Mouse (Mus musculus) midbrain, embryonic 16.5 days (tissue): ENCODE data around the gene Gcn1l1. TPM values are rescaled to one million over a fixed set of nuclear protein-coding genes. Genes with fewer than 3 reads are reported as not detected.

Experiments used
- ATAC-seq: fragments of 200-750 bp; cut with Nextera tagmentation; 2 replicates; pipeline ENCODE4 v1.8.0; 2017; ENCODE audit warnings: moderate TSS enrichment
- H3K27ac ChIP-seq: fragments of 300-500 bp; sonication (generic); 2 replicates; pipeline ENCODE4 v1.5.1; 2014; ENCODE audit warnings: mild to moderate bottlenecking, low read length, mixed read lengths
- H3K27me3 ChIP-seq: fragments of 300-500 bp; sonication (generic); 2 replicates; pipeline ENCODE4 v1.6.1; 2014; ENCODE audit warnings: low read depth, low read length, mixed read lengths; ENCODE audit not compliant: control insufficient read depth, insufficient read depth
- H3K36me3 ChIP-seq: fragments of 300-500 bp; sonication (generic); 2 replicates; pipeline ENCODE4 v1.6.1; 2014; ENCODE audit warnings: mild to moderate bottlenecking, low read length, moderate library complexity, mixed read lengths; ENCODE audit not compliant: control insufficient read depth, insufficient read depth
- H3K4me1 ChIP-seq: fragments of 300-500 bp; sonication (generic); 2 replicates; pipeline ENCODE4 v1.6.1; 2014; ENCODE audit warnings: mild to moderate bottlenecking, low read length, mixed read lengths; ENCODE audit not compliant: control insufficient read depth, insufficient read depth
- H3K4me2 ChIP-seq: fragments of 300-500 bp; sonication (generic); 2 replicates; pipeline ENCODE4 v1.6.1; 2014; ENCODE audit warnings: mild to moderate bottlenecking, low read length, mixed read lengths
- H3K4me3 ChIP-seq: fragments of 300-500 bp; sonication (generic); 2 replicates; pipeline ENCODE4 v1.5.1; 2014; ENCODE audit warnings: low read depth, mild to moderate bottlenecking, low read length, moderate library complexity, mixed read lengths
- H3K9ac ChIP-seq: fragments of 300-500 bp; sonication (generic); 2 replicates; pipeline ENCODE4 v1.6.1; 2014; ENCODE audit warnings: low read depth, low read length, mixed read lengths
- H3K9me3 ChIP-seq: fragments of 300-500 bp; sonication (generic); replicated peaks from 2 replicates; pipeline ENCODE4 v1.6.1; 2014; ENCODE audit warnings: mild to moderate bottlenecking, low read length, mixed read lengths; ENCODE audit not compliant: control insufficient read depth, poor library complexity, severe bottlenecking
- WGBS: fragments of 180-500 bp; shearing (Covaris S2); extraction: QIAGEN DNeasy Blood & Tissue Kit; methylation state at CpG from one replicate; pipeline ENCODE4 v1.1.7; 2014; 5-methylcytosine and 5-hydroxymethylcytosine counted together
- polyA plus RNA-seq: library from polyadenylated mRNA; unstranded; fragments of >200 nt; fragmentation: Nextera tagmentation; extraction: Ambion mirVana; gene quantifications from 2 replicates; pipeline ENCODE4 v1.2.1, GENCODE M21; 2015

Gcn1l1 gene
- polyA plus RNA-seq, 1 experiment from 2014 or later: 45.1 TPM

DNA sequence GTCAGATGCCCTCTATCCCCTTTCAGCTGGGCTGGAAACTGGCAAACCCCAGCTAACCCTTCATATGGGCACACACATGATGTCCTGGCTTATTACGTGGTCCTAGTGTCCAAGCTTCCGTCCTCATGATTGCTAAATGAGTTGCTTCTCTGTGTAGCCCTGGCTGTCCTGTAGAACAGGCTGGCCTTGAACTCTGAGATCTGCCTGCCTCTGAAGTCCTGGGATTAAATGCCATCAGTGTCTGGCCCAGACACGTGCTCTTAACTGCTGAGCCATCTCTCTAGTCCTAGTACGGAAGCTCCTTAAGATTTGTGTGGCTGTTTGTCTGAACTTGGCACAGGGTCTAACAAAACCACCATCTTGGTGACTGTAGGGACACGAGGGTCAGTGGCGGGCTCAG lies 38.5 kb downstream of the Gcn1l1 start:
- Histone ChIP-seq H3K4me3 (no peak overlapping the region), H3K27me3 (no peaks in the 10 kb centered on the region), H3K9ac (no peak overlapping the region), H3K36me3 (peaks cover 55% of the 10 kb centered on the region), H3K27ac (no peak overlapping the region), H3K4me2 (no peak overlapping the region), H3K9me3 (no peaks in the 10 kb centered on the region), H3K4me1 (no peaks in the 10 kb centered on the region)
- WGBS: 95% methylated on average over 6 of the region's 6 CpGs
- no peak for ATAC-seq

DNA sequence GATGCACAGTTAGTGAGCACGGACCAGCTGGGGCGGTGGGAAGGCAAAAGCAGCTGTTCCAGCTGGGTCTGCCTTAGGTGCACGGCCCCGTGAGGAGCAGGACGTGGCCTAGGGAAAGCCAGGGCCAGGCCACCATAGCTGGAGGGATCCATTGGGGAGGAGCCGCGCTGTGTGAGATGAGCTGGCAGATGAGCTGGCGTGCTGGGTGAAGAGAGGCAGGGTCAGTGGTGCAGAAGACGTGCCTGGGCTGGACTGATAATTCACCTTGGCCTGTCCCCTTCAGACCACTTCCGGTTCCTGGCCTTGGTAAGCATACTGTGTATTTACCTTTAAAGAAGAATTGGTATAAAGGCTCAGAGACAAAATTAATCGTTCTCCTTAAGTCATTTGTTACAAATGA lies 46.5 kb downstream of the Gcn1l1 start:
- H3K36me3 ChIP-seq: peaks cover 82% of the 10 kb centered on the region
- no peaks in the 10 kb centered on the region for H3K9me3 ChIP-seq
- no peaks in the 10 kb centered on the region for H3K27me3 ChIP-seq
- H3K9ac ChIP-seq: no peak overlapping the region
- H3K27ac ChIP-seq: no peak overlapping the region
- ATAC-seq: no peak
- H3K4me3 ChIP-seq: no peak overlapping the region
- H3K4me2 ChIP-seq: no peak overlapping the region
- 95% methylated on average over 11 of the region's 11 CpGs for WGBS
- no peaks in the 10 kb centered on the region for H3K4me1 ChIP-seq

DNA sequence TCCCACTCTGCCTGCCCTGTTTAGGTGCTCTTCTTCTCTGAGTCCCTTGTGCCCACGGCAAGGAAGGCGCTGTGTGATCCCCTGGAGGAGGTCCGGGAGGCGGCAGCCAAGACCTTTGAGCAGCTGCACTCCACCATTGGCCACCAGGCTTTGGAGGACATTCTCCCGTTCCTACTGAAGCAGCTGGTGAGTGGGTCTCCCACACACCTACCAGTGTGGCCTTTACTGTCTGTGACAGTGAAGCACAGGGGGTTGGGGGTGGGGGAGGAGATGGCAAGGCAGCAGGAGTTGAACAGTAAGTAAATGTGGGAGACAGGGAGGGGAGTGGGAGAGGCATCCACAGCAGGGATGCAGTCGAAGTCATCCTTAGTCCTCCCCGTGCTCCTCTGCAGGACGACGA lies 48.3 kb downstream of the Gcn1l1 start:
- no peak for ATAC-seq
- Histone ChIP-seq H3K36me3 (peaks cover 84% of the 10 kb centered on the region), H3K9me3 (no peaks in the 10 kb centered on the region), H3K4me1 (no peaks in the 10 kb centered on the region), H3K4me2 (no peak overlapping the region), H3K27ac (no peak overlapping the region), H3K27me3 (no peaks in the 10 kb centered on the region), H3K9ac (no peak overlapping the region), H3K4me3 (no peak overlapping the region)
- WGBS: 96% methylated on average over 9 of the region's 9 CpGs

DNA sequence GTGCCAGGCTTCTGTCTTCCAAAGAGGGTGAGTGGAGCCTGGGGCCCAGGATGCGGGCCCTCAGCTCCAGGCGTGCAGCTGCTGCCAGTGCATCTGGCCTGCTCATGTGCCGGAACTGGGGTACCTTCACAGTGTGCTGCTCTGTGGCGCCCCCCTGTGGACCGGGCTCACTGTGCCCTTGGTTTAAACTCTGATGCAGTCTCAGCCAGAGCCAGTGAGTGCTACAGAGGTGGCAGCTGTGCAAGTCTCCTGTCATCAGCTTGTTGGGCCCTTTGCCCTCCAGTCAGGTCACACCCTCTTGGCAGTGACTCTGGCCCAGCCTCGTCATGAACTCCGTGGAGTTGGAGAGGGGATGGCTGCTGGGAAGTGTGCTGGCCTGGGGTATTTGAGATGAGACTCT lies 49.9 kb downstream of the Gcn1l1 start:
- H3K27ac ChIP-seq: no peak overlapping the region
- H3K4me1 ChIP-seq: no peaks in the 10 kb centered on the region
- H3K9ac ChIP-seq: no peak overlapping the region
- H3K27me3 ChIP-seq: no peaks in the 10 kb centered on the region
- 88% methylated on average over 7 of the region's 7 CpGs for WGBS
- H3K36me3 ChIP-seq: peaks cover 81% of the 10 kb centered on the region
- no peaks in the 10 kb centered on the region for H3K9me3 ChIP-seq
- no peak for ATAC-seq
- H3K4me3 ChIP-seq: no peak overlapping the region
- H3K4me2 ChIP-seq: no peak overlapping the region

DNA sequence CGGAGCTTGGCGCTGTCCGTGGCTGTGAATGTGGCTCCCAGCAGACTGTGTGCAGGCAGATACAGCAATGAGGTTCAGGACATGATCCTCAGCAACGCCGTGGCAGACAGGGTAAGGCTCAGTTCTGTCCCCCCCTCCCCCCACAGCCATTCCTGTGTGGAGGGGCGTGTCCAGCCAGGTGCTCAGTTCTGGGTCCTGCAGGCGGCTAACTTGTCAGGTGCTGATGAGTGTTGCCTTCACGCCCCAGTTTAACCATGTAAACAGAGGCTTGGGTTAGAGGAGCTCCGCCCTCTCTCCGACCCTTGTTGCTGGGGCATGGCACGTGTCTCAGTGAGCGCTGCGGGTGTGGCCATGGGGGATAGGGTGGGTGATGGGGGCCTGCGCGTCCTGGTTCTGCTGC lies 54.6 kb downstream of the Gcn1l1 start:
- peaks cover 46% of the 10 kb centered on the region for H3K36me3 ChIP-seq
- no peaks in the 10 kb centered on the region for H3K4me1 ChIP-seq

DNA sequence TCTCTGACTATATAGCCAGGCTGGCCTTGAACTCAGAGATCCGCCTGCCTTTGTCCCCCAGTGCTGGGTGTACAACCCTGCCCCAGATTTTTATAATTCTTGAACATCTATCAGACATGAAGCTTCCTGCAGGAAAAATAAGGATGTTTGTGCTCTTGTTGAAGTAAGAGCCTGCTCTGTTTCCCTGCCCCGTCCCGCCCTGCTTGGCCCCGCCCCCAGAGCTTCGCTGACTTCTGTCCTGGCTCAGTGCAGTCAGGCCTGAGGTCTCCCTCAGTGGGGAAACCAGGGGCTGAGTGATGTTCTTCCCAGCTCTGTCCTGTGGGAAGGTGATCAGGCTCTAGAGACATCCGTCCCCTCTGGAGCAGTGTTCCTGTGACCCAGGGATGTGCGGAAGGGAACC lies 57.6 kb downstream of the Gcn1l1 start:
- no peak for ATAC-seq
- Histone ChIP-seq H3K27ac (no peak overlapping the region), H3K4me2 (no peak overlapping the region), H3K27me3 (no peaks in the 10 kb centered on the region), H3K4me3 (no peak overlapping the region), H3K9ac (no peak overlapping the region), H3K4me1 (no peaks in the 10 kb centered on the region), H3K36me3 (peaks cover 16% of the 10 kb centered on the region; the same call in 1 of the 2 replicates), H3K9me3 (no peaks in the 10 kb centered on the region)
- 88% methylated on average over 7 of the region's 7 CpGs for WGBS

More for the DNA sequence above, 54.6 kb downstream of the Gcn1l1 start:
- Histone ChIP-seq H3K9me3 (no peaks in the 10 kb centered on the region), H3K27ac (no peak overlapping the region), H3K4me2 (no peak overlapping the region), H3K27me3 (no peaks in the 10 kb centered on the region), H3K4me3 (no peak overlapping the region), H3K9ac (no peak overlapping the region)
- ATAC-seq: no peak
- WGBS: 94% methylated on average over 14 of the region's 15 CpGs

DNA sequence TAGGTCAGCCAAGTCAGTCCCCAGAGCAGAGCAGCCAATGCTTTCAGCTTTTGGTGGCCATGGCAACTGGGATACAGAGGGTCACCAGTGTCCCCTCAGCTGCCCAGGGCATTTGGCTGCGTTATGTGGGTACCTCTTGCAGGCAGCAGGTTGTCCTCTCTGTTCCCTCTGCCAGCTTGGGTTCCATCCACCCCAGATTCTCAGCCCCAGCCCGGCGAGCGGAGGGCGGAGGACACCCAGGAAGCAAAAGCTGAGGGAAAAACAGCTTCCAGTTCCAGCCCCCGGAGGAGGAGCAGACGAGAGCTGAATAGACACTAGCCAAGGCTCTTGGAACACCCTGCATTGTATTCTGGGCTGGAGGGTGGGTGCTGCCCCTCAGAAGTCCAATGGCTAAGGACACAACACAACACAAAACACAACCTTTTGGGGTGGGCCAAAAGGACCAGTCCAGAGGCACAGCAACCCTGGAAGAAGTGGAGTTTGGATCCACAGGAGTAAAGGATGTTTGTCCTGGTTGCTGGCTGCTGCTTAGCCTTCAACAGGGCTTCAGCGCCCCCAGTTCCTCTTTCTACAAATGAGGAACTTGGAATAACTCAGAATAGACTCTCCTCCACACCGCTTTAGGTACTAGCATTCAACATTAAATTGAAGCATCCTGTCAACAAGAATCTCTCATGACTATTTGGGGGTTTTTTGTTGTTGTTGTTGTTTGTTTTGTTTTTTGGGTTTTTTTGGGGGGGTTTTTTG lies 58.8 kb downstream of the Gcn1l1 start:
- Histone ChIP-seq H3K27ac (no peak overlapping the region), H3K4me3 (no peak overlapping the region), H3K9ac (no peak overlapping the region), H3K9me3 (no peaks in the 10 kb centered on the region), H3K4me2 (no peak overlapping the region), H3K36me3 (peaks cover 13% of the 10 kb centered on the region; the same call in 1 of the 2 replicates), H3K4me1 (no peaks in the 10 kb centered on the region), H3K27me3 (no peaks in the 10 kb centered on the region)
- 74% methylated on average over 9 of the region's 9 CpGs for WGBS
- no peak for ATAC-seq

DNA sequence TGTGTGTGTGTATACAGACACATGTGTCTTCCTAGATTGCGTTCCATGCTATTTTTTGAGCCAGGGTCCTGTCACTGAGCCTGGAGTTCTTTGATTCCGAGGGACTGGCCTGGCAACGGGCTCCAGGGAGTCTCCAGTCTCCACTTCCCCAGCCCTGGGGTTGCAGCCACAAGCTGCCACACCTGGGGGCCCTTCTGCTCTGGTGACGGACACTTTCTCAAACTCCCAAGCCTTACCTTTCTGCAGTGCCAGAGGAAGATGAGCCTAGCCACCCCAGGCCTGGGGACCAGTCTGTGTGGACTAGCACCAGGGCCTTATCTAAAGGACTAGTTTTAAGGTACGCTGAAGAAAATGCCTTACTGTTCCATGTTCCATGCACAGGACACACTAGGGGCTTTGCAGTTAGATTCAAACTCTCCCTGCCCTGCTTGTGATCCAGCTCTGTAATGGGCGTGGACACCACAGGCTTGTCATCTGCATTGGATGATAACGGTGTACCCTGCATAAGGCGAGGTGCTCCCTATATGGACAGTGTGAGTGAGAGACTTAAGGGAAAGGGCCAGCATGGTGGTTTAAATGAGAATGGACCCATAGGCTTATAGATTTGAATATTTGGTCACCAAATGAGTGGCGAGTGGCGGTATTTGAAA lies 61.3 kb downstream of the Gcn1l1 start:
- no peak overlapping the region for H3K9ac ChIP-seq
- peaks cover 5% of the 10 kb centered on the region; the same call in 1 of the 2 replicates for H3K36me3 ChIP-seq
- H3K27me3 ChIP-seq: no peaks in the 10 kb centered on the region
- no peak overlapping the region for H3K4me2 ChIP-seq
- ATAC-seq: no peak
- no peak overlapping the region for H3K4me3 ChIP-seq
- WGBS: 86% methylated on average over 10 of the region's 10 CpGs
- no peaks in the 10 kb centered on the region for H3K9me3 ChIP-seq
- no peak overlapping the region for H3K27ac ChIP-seq
- peaks cover 4% of the 10 kb centered on the region; the same call in 1 of the 2 replicates for H3K4me1 ChIP-seq

DNA sequence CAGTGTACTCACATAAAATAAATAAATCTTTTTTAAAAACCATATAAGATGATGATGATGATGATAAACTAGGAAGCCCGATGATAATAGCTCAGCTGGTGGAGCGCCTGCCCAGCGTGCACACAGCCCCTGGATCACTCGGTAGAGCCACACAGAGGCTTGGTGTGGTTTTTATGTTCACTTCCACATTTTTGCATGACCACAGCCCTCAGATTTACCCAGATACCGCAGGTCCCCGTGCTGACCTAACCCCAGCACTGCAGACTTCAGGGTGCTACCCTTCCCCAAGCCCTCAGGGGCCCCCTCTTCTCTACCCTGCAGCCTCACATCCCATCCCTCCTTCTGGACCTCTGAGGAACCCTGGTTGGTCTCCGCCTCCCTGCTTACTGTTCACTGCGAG lies 63.0 kb downstream of the Gcn1l1 start:
- WGBS: 83% methylated on average over 8 of the region's 8 CpGs
- H3K27ac ChIP-seq: no peak overlapping the region
- no peak overlapping the region for H3K4me2 ChIP-seq
- no peak overlapping the region for H3K9ac ChIP-seq
- H3K36me3 ChIP-seq: no peaks in the 10 kb centered on the region
- no peak overlapping the region for H3K4me3 ChIP-seq
- ATAC-seq: no peak
- H3K9me3 ChIP-seq: no peaks in the 10 kb centered on the region
- peaks cover 9% of the 10 kb centered on the region for H3K4me1 ChIP-seq
- H3K27me3 ChIP-seq: no peaks in the 10 kb centered on the region
